Mouse (Mus musculus): ENCODE measurements at regions not wholly inside any gene's neighbourhood (a gene's known extent, or its start where the extent isn't known, plus 50 kb on each side); places are given as distances from the start of the nearest gene placed in this dataset.

DNA sequence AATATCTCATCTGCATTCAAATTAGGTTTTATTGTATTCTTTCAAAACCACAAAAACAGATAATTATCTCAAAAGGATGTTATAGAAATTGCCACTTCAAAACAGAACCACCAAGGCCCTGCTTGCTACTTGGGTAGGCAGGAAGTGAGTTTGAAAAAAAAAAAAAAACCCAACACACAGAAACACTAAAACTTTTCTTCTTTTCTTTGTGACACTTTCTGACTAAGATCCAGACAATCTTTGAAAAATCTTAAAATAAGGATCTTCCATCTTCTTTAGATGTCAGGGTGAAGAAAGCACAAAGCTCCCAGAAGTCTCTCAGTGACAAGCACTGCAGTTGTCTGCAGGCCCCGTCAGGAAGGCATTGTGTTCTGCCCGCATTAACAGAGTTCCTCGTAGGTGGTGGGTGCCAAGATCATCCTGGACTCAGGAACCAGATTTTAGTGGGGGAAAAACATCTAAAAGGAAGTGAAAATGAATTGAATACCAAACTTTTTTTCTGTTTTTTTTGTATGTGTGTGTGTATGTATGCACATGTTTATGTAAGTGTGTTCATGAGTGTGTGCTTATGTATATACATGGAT lies 154.0 kb downstream of the Dusp6 start:
- DNase-seq (ENCODE audit: low spot score in 2 of 2) = no peak

DNA sequence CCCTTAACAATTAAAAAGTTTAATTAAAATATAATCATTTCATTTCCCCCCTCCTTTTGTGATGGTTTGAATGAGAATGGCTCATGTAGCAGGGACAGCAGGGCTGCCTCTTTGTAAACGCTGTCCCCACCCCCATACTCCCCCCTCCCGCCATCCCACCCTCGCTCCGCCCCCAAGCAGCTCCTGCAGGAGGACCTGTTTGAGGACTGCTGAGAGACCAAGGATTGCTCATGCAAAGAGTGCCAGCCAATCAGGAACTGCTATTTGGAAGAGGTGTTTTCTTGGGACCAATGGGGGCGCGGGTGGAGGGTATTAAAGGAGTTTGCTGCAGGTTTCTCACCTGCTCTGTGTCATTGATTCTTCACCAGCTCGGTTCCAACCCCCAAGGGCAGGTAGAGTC lies 154.6 kb downstream of the Dusp6 start:
- no peak for DNase-seq (ENCODE audit: low spot score in 2 of 2)

GRCm38 (mm10) chr10:99418497-99418896 lies 155.5 kb downstream of the Dusp6 start:
- DNase-seq (ENCODE audit: low spot score in 2 of 2) = no peak

GRCm38 (mm10) chr10:99419532-99419931 lies 156.5 kb downstream of the Dusp6 start:
- DNase-seq (ENCODE audit: low spot score in 2 of 2) = no peak

- DNase-seq (ENCODE audit: low spot score in 2 of 2) = no peak
These were observed 160.4 kb downstream of the Dusp6 start for GRCm38 (mm10) chr10:99423406-99423805.

DNA sequence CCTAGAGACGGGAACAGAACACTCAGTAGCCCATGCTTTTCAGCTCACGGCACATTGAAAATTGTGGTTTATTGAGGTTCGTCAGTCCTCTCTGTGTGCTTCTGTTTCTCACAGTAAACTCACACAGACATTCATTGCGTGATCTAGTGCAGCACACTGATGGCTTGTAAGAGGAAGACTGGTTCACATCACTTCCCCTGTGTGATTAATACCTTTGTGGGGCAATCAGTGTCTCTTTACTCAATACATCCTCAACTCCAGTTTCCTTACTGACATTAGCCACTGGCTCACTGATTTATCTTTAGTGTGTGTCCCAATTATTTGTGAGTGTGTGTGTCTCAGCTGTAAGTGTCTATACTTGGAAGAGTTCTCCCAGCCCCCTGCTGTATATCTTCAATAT lies 162.2 kb downstream of the Dusp6 start:
- DNase-seq (ENCODE audit: low spot score in 2 of 2) = no peak

DNA sequence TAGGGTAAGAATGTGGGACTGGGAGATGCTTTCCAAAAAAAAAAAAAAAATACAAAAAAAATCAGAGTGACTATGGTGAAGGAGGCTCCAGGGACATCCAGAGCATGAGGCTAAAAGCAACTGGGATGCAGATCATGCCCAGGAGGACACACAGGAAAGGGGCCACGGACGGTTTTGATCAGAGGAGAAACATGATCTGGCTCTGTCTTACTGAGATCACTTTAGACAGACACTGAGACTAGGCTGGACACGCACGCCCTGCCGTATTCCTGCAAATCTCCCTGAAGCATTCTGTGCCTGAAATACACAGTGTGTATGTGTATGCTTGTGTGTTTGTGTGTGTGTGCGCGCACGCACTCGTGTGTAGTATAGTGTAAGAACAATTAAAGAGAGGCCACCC lies 167.1 kb downstream of the Dusp6 start:
- no peak for DNase-seq (ENCODE audit: low spot score in 2 of 2)

- peak in 1 of 2 experiments; percentile 17 for DNase-seq (ENCODE audit: low spot score in 2 of 2)
These were observed 167.9 kb downstream of the Dusp6 start for GRCm38 (mm10) chr10:99430669-99431561.

DNA sequence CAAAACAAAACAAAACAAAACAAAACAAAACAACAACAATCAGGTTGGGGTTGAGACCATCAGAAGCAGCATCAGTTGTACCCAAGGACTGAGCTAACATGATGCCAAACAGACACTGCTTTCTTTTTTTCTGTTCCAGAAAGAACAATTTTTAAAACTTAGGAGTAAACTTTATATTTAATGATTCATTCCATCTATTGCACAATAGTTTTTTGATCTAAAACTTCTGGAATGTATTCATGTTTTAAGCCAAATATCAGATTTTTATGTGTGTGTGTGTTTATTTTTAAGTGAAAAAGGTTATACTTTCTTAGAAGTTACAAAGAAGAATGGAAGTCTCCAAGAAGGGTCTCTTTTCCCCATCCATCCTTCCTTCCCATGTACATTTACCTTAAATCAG lies 174.0 kb downstream of the Dusp6 start:
- no peak for DNase-seq (ENCODE audit: low spot score in 2 of 2)

GRCm38 (mm10) chr10:99440169-99440568 lies 177.1 kb downstream of the Dusp6 start:
- DNase-seq (ENCODE audit: low spot score in 2 of 2) = no peak

DNA sequence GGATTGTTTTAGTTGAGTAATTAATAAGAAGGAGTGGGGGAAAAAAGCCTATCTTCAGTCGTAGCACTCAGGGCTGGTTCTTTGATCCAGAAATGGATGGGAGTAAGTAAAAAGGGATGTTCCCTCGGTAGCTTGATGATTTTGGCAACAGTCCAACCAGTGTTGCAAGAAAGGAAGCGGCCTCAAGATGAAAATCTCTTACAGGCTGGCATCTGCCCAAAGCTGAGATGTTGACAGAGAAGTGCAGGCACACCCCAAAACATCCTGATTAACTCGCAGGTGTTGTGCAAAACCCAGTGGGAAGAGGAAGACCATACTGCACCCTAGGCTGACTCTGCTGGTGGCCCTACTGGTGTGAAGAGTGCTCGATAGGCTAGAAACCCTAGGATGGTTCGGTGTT lies 178.0 kb downstream of the Dusp6 start:
- DNase-seq (ENCODE audit: low spot score in 2 of 2) = peak; percentile 75 to 86

- DNase-seq (ENCODE audit: low spot score in 2 of 2) = no peak
These were observed 178.9 kb downstream of the Dusp6 start for GRCm38 (mm10) chr10:99441931-99442330.

DNA sequence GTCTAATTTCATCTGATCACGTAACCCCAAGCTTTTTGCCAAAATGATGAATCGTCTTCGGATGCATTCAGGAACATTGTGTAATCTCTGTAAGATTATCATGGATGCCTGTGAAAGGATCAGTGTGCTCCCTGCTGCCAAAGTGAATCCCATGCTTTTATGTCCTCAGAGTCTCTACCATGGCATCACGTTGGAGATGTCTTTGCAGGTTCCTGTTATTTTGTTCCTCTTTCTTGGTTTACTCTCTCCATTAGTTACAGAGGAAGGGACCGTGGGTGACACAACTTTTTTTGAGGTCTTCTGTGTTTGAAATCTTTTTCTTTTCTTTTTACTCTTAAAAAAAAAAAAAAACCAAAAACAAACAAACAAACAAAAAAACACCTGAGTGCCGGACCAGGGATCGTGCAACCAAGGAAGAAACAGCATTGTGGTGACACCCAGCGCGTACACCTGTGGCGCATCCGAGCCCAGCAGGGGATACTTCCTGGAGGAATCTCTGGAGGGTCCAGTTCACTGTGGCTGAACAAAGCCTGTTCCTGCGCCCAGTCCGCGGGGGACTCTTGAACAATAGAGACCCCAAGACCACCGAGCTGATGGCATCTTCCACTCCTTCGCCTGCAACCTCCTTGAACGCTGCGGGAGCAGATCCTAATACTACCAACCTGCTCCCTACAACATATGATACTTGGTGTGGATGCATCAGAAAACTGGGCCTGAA lies 180.6 kb downstream of the Dusp6 start:
- DNase-seq (ENCODE audit: low spot score in 2 of 2) = no peak

GRCm38 (mm10) chr10:99450714-99451625 lies 187.9 kb downstream of the Dusp6 start:
- DNase-seq (ENCODE audit: low spot score in 2 of 2) = no peak

GRCm38 (mm10) chr10:99451639-99452417 lies 188.8 kb downstream of the Dusp6 start:
- DNase-seq (ENCODE audit: low spot score in 2 of 2) = no peak

- DNase-seq (ENCODE audit: low spot score in 2 of 2) = no peak
These were observed 193.1 kb downstream of the Dusp6 start for GRCm38 (mm10) chr10:99456180-99456579.

GRCm38 (mm10) chr10:99458047-99458446 lies 195.0 kb downstream of the Dusp6 start:
- no peak for DNase-seq (ENCODE audit: low spot score in 2 of 2)

DNA sequence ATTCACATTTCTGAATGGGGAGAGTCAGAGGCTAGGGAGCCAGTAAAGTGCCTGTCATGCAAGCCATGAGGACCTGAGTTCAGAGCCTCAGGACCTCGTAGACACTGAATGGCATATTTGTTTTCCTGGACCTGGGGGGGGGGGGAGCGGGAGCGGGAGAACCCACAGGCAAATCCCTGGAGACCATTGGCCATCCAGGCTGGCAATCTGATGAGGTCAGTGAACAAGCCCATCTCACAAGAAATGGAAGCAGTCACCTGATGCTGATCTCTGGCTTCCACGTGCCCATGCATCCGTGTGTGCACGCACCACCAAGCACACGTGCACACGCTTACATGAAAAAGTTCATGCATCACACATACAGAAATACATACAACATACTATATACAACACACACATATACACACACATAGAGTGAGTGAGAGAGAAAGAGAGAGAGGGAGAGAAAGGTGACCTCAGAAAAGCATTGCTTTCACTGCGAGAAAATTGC lies 196.2 kb downstream of the Dusp6 start:
- DNase-seq (ENCODE audit: low spot score in 2 of 2) = no peak

GRCm38 (mm10) chr10:99459823-99460361 lies 196.9 kb downstream of the Dusp6 start:
- peak in 1 of 2 experiments; percentile 22 for DNase-seq (ENCODE audit: low spot score in 2 of 2)

DNA sequence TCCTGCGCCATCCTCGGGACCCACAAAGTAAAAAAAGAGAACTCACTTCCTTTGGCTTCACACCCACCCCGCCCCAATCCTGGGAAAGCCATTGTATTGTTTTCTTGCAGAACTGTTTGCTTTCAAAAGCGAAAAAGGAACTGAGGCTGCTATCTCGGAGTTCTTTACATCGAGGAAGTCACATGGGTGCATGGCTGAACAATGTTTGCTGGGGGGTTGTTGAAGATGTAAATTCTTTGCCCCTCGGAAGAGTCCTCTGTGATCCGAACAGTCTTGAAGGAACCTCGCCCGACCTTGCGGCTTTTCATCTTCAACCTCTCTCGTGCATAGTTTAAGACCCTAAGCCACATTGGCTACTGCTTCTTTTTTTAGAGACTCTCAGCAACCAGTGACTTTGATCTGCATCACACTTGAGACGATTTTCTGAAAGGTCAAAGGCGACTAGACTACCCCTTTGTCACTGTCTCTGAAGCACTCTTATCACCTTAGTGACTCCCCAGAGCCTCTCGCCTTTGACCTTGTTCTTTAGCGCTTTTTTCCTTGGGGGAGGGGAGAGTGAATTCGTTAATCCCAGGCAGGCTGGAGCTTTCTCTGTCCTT lies 197.9 kb downstream of the Dusp6 start:
- DNase-seq (ENCODE audit: low spot score in 2 of 2) = peak in 1 of 2 experiments; percentile 35
